Mouse (Mus musculus) midbrain, embryonic 14.5 days (tissue): ENCODE results near the gene Fam240a. TPM values are rescaled to one million over a fixed set of nuclear protein-coding genes. Genes with fewer than 3 reads are reported as not detected.

Source experiments
- ATAC-seq: fragments of 200-750 bp; cut with Nextera tagmentation; 2 replicates; pipeline ENCODE4 v1.8.0; 2017; ENCODE audit warnings: moderate number of reproducible peaks, moderate library complexity; ENCODE audit not compliant: low FRiP score, low TSS enrichment
- DNase-seq: peaks from one replicate; pipeline ENCODE4 v3.0.0-alpha.2; 2015
- H3K27ac ChIP-seq: fragments of 300-500 bp; sonication (generic); replicated peaks from 2 replicates; pipeline ENCODE4 v1.5.1; 2014; ENCODE audit warnings: mild to moderate bottlenecking, low read depth, low read length, moderate library complexity
- H3K27me3 ChIP-seq: fragments of 300-500 bp; sonication (generic); 2 replicates; pipeline ENCODE4 v1.6.1; 2014; ENCODE audit warnings: low read length, control low read depth, mixed read lengths; ENCODE audit not compliant: control insufficient read depth, insufficient read depth
- H3K36me3 ChIP-seq: fragments of 300-500 bp; sonication (generic); 2 replicates; pipeline ENCODE4 v1.6.1; 2014; ENCODE audit warnings: low read length, control low read depth; ENCODE audit not compliant: control insufficient read depth, insufficient read depth
- H3K4me1 ChIP-seq: fragments of 300-500 bp; sonication (generic); 2 replicates; pipeline ENCODE4 v1.6.1; 2014; ENCODE audit warnings: mild to moderate bottlenecking, antibody characterized with exemption, low read length, control low read depth; ENCODE audit not compliant: control insufficient read depth, insufficient read depth
- H3K4me2 ChIP-seq: fragments of 300-500 bp; sonication (generic); 2 replicates; pipeline ENCODE4 v1.6.1; 2014; ENCODE audit warnings: mild to moderate bottlenecking, low read length, moderate library complexity
- H3K4me3 ChIP-seq: fragments of 300-500 bp; sonication (generic); replicated peaks from 2 replicates; pipeline ENCODE4 v1.5.1; 2014; ENCODE audit warnings: low read depth, low read length
- H3K9ac ChIP-seq: fragments of 300-500 bp; sonication (generic); replicated peaks from 2 replicates; pipeline ENCODE4 v1.6.1; 2014; ENCODE audit warnings: mild to moderate bottlenecking, low read length, moderate library complexity
- H3K9me3 ChIP-seq: fragments of 300-500 bp; sonication (generic); 2 replicates; pipeline ENCODE4 v1.6.1; 2016; ENCODE audit warnings: low read length, control low read depth, mixed read lengths; ENCODE audit not compliant: control insufficient read depth
- WGBS: fragments of 180-500 bp; shearing (Covaris S2); extraction: QIAGEN DNeasy Blood & Tissue Kit; methylation state at CpG from one replicate; pipeline ENCODE4 v1.1.7; 2014; 5-methylcytosine and 5-hydroxymethylcytosine counted together
- polyA plus RNA-seq: library from polyadenylated mRNA; unstranded; fragments of >200 nt; fragmentation: Nextera tagmentation; extraction: Ambion mirVana; gene quantifications from 2 replicates; pipeline ENCODE4 v1.2.1, GENCODE M21; 2014

The Fam240a gene
- polyA plus RNA-seq, 1 experiment from 2014 or later: not detected

DNA sequence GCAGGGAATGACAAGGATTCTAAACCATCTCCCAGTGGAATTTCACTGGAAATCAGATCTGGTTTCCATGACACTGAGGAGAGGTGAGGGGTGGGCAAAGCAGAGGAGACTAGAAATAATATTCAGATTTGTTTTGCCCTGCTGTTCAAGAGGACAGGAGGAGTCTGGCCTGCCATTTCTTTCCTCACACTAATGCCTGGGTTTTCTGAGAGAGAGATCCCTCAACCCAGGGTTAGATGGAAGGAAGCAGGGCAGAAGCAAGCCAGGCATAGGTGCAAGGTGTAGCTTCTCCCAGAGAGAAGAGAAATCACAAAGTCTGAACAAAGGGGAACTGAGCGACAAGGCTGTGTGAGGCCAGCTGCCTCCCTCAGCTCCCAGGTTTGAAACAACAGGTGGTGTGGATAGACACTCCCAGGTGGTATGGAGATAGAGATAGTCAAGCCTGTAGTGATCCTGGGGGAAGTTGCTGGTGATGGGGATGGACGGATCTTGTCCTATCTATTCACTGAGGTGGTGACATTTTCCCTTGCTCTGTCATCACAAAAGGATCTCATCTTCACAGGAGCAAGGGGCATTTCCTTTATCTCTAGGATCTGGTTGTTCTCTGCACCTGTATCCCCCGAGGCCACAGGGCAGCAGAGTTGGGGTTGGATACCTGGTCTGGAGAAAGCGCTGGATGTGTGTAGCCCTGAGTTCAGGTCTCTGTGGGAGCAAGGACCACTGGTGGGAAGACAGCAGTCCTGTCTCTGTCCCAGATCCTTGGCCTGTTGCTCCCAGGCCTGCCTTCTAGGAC, 8.6 kb downstream of the Fam240a start:
- Histone ChIP-seq H3K9ac (no peak overlapping the region), H3K9me3 (no peaks in the 10 kb centered on the region), H3K4me2 (no peak overlapping the region), H3K4me3 (no peak overlapping the region), H3K4me1 (no peaks in the 10 kb centered on the region), H3K36me3 (no peaks in the 10 kb centered on the region), H3K27ac (no peak overlapping the region), H3K27me3 (no peaks in the 10 kb centered on the region)
- 80% methylated on average over 4 of the region's 4 CpGs for WGBS
- ATAC-seq (no peak), DNase-seq (no peak)

DNA sequence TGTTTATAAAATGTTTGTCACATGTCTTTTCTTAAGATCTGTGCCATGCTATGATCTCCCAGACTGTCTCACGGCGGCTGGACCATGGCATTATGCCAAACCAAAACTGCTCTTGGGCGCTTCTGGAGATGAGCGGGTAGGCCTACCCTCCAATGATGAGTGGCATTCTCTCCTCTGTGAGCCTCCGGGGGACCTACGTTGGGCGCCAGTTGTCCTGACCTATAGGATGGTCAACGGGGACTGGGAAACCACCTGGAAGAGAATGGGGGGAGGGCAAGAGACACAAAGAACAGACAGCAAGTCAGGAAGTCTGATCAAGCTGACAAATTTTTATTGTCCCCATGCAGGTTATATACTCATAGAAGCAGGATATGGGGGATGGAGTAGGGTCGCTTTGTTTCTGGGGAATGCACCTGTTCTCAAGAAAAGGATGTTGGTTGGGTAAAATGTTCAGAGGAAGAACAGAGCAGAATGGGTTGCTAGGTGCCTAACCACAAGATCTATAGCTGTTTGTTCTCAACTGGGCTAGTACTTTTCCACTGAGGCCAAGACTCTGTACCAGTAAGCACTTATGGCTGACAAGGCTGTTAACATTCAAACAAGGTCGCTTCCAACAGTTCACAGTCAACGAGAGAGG, 9.3 kb downstream of the Fam240a start:
- WGBS: 92% methylated on average over 11 of the region's 11 CpGs
- ATAC-seq: no peak
- DNase-seq: no peak
- Histone ChIP-seq H3K9ac (no peak overlapping the region), H3K27ac (no peak overlapping the region), H3K4me1 (no peaks in the 10 kb centered on the region), H3K9me3 (no peaks in the 10 kb centered on the region), H3K27me3 (no peaks in the 10 kb centered on the region), H3K4me3 (no peak overlapping the region), H3K4me2 (no peak overlapping the region), H3K36me3 (no peaks in the 10 kb centered on the region)

DNA sequence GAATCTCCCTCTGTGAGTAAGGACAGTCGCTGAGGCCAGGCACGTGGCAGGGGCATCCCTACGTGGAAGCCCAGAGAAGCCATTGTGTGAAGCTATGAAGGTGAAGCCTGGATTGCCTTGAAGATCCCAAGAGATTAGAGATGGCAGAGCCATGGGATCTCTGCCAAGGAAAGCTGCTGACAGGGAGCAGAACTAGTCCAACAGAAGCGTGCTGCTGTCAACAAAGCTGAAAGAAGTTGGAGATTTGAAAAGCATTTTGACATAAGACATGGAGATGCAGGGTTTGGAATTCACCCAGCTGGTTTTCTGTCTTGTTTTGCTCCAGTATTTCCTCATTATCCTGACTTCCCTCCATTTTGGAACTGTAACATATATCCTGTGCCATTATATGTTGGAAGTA, 14.4 kb downstream of the Fam240a start:
- DNase-seq (no peak), ATAC-seq (no peak)
- H3K4me2 ChIP-seq: no peak overlapping the region
- H3K27ac ChIP-seq: no peak overlapping the region
- H3K9ac ChIP-seq: no peak overlapping the region
- 90% methylated on average over 4 of the region's 4 CpGs for WGBS
- no peaks in the 10 kb centered on the region for H3K4me1 ChIP-seq
- no peaks in the 10 kb centered on the region for H3K36me3 ChIP-seq
- no peaks in the 10 kb centered on the region for H3K9me3 ChIP-seq
- no peaks in the 10 kb centered on the region for H3K27me3 ChIP-seq
- no peak overlapping the region for H3K4me3 ChIP-seq

DNA sequence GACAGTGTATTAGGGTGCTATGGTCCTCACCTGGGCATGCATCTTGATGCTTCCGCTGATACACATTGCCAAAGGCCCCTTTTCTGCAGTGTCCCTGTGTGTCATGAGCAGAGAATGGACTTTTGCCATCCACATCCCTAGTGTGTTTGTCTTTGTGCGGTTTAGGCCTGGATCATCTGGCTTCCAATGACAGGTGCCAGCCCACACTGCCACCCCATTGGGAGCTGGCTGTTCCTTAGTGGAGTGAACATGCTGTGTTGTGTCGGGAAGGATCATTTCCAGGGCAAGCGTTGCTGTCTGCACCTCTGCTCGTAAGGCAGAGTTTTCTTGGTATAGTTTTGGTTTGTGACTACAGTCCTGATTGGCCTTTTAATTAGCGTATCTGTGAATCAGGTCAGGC, 15.5 kb downstream of the Fam240a start:
- DNase-seq (no peak), ATAC-seq (no peak)
- Histone ChIP-seq H3K4me1 (no peaks in the 10 kb centered on the region), H3K27me3 (no peaks in the 10 kb centered on the region), H3K27ac (no peak overlapping the region), H3K9ac (no peak overlapping the region), H3K36me3 (no peaks in the 10 kb centered on the region), H3K4me3 (no peak overlapping the region), H3K4me2 (no peak overlapping the region), H3K9me3 (no peaks in the 10 kb centered on the region)
- WGBS: 90% methylated on average over 6 of the region's 6 CpGs

DNA sequence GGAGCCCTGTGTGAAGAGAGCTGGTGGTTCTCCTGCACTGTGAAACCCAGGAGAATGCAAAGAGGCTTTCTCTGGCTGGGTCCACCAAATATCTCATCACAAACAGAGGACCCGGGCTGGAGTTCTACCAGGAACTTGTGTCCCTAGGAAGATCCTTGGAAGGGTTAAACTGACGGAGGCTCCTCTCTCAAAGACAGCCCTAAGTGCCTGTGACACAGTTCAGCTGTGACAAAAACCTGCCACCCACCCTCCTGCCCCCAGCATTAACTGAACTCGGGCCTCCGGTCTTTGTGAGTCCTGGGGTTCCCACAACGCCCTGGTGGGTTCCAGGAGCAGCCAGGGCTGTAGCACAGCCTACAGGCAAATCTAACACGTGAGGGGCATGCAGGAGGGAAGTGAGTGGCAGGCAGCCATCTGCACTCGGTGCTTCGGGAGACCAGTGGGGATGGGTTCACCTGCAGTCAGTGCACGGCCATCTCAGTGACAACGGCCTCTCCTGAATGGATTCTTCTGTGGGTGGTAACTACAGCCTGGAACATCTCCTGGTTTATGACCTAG, 17.1 kb downstream of the Fam240a start:
- Histone ChIP-seq H3K9ac (no peak overlapping the region), H3K27me3 (no peaks in the 10 kb centered on the region), H3K4me1 (no peaks in the 10 kb centered on the region), H3K36me3 (no peaks in the 10 kb centered on the region), H3K4me3 (no peak overlapping the region), H3K27ac (no peak overlapping the region), H3K9me3 (no peaks in the 10 kb centered on the region), H3K4me2 (no peak overlapping the region)
- ATAC-seq (no peak), DNase-seq (no peak)
- 64% methylated on average over 10 of the region's 10 CpGs for WGBS

DNA sequence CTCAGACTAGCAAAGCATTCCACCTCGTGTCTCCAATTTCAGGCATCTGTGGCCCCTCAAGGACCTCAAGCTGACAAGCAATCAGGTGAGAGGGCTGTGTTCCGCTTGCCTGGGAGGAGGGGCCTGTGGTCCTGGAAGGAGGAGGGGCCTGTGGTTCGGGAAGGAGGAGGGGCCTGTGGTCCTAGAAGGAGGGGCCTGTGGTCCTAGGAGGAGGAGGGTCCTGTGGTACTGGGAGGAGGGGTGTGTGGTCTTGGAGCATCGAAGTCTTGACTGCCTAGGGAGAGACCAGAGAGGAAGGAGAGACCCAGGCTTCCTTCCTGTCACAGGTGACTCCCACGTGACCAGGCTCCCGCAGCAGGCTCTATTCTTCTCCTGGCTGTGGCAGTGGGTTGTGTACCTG, 20.1 kb downstream of the Fam240a start:
- DNase-seq (peak; percentile 13), ATAC-seq (no peak)
- H3K9me3 ChIP-seq: no peaks in the 10 kb centered on the region
- H3K27me3 ChIP-seq: no peaks in the 10 kb centered on the region
- 11% methylated on average over 6 of the region's 6 CpGs for WGBS
- no peak overlapping the region for H3K4me3 ChIP-seq
- no peaks in the 10 kb centered on the region for H3K4me1 ChIP-seq
- H3K9ac ChIP-seq: no peak overlapping the region
- H3K27ac ChIP-seq: no peak overlapping the region
- peak overlapping the region; percentile 30; the same call in 1 of the 2 replicates for H3K4me2 ChIP-seq
- no peaks in the 10 kb centered on the region for H3K36me3 ChIP-seq

DNA sequence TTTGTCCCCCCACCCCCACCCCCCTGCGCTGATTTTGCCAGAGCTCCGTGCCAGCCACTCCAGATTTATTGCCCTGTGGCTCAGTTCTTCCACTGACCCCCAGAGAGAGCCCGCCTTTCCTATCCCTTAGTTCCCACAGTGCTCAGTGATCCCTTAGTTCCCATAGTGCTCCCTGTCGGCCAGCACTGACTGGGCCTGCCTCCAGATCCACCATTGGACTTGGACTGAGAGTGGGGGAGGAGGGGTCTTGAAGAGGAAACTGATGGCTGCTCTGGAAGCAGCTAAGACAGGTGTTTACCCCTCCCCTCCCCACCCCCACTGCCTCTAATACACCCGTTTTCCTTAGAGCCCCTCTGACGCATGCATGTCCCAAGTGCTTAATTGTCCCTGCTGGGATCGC, 20.7 kb downstream of the Fam240a start:
- 27% methylated on average over 7 of the region's 7 CpGs for WGBS
- ATAC-seq (no peak), DNase-seq (peak; percentile 25)
- Histone ChIP-seq H3K9ac (no peak overlapping the region), H3K27ac (no peak overlapping the region), H3K4me2 (peak overlapping the region; percentile 30), H3K4me3 (no peak overlapping the region), H3K9me3 (no peaks in the 10 kb centered on the region), H3K4me1 (no peaks in the 10 kb centered on the region), H3K36me3 (no peaks in the 10 kb centered on the region), H3K27me3 (no peaks in the 10 kb centered on the region)

DNA sequence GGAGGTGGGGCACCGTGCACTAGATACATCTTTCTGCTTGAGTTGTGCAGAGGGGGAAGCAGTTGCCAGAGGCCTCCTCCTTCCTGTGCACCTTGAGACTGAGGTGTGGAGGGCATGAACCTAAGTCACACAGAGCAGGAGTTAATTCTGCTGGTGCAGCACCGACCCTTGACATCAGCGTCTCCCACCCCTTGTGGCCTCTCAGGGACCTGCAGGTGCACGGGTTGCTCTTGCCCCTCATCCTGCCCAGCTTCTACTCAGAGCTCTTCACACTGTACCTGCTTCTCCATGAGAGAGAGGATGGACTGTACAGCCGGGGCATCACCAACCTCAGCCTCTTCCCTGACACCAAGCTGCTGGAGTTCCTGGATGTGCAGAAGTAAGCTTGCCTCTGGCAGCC, 21.2 kb downstream of the Fam240a start:
- DNase-seq (no peak), ATAC-seq (no peak)
- WGBS: 57% methylated on average over 5 of the region's 5 CpGs

DNA sequence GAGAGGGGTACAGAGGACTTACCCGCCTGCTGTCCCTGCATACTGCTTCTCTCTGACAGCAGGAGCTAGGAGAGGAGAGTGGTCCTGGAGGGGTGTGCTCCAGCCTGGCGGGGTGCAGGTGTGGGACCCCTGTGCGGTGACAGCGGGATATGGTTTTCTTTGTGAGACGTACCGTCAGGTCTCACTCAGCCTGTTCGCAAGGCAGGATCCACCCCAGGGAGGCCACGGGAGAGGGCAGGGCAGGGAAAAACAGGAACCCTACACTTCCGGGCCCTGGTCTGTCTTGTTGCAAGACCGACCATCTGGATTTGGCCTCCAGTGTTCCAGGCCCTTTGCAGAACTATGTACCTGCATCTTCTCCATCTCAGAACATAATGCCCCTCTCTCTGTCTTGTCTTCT, 23.2 kb downstream of the Fam240a start:
- no peaks in the 10 kb centered on the region for H3K27me3 ChIP-seq
- ATAC-seq (no peak), DNase-seq (no peak)
- no peak overlapping the region for H3K9ac ChIP-seq
- no peak overlapping the region for H3K27ac ChIP-seq
- H3K36me3 ChIP-seq: no peaks in the 10 kb centered on the region
- no peaks in the 10 kb centered on the region for H3K4me1 ChIP-seq
- no peaks in the 10 kb centered on the region for H3K9me3 ChIP-seq
- no peak overlapping the region for H3K4me2 ChIP-seq
- WGBS: 65% methylated on average over 10 of the region's 10 CpGs
- H3K4me3 ChIP-seq: no peak overlapping the region

More for the DNA sequence above, 21.2 kb downstream of the Fam240a start:
- Histone ChIP-seq H3K9me3 (no peaks in the 10 kb centered on the region), H3K36me3 (no peaks in the 10 kb centered on the region), H3K4me2 (no peak overlapping the region), H3K4me1 (no peaks in the 10 kb centered on the region), H3K27me3 (no peaks in the 10 kb centered on the region), H3K9ac (no peak overlapping the region), H3K4me3 (no peak overlapping the region), H3K27ac (no peak overlapping the region)
